Mouse (Mus musculus): ENCODE data around the gene Rbak.

GRCm38 (mm10) chr5:143147481-143147880, 33.1 kb downstream of the Rbak start, which contains the start of gene Olfr718-ps1:
- TF ChIP-seq CTCF (IDR thresholded peaks at IDR 0.05; ENCODE audit: borderline replicate concordance, extremely low read depth, insufficient read depth, insufficient read length) = no peak
- no peak for TF ChIP-seq POLR2A (IDR thresholded peaks at IDR 0.05; ENCODE audit: borderline replicate concordance, extremely low read depth, insufficient read depth, insufficient read length, poor library complexity, severe bottlenecking)

Measured in brain, embryonic 14.5 days (tissue).